Mouse (Mus musculus) midbrain, embryonic 16.5 days (tissue): Measurements from ENCODE around the gene Nrip1. TPM values are rescaled to one million over a fixed set of nuclear protein-coding genes. Genes with fewer than 3 reads are reported as not detected.

Source experiments
- ATAC-seq: fragments of 200-750 bp; cut with Nextera tagmentation; 2 replicates; pipeline ENCODE4 v1.8.0; 2017; ENCODE audit warnings: moderate TSS enrichment
- H3K27ac ChIP-seq: fragments of 300-500 bp; sonication (generic); 2 replicates; pipeline ENCODE4 v1.5.1; 2014; ENCODE audit warnings: mild to moderate bottlenecking, low read length, mixed read lengths
- H3K27me3 ChIP-seq: fragments of 300-500 bp; sonication (generic); 2 replicates; pipeline ENCODE4 v1.6.1; 2014; ENCODE audit warnings: low read depth, low read length, mixed read lengths; ENCODE audit not compliant: control insufficient read depth, insufficient read depth
- H3K36me3 ChIP-seq: fragments of 300-500 bp; sonication (generic); 2 replicates; pipeline ENCODE4 v1.6.1; 2014; ENCODE audit warnings: mild to moderate bottlenecking, low read length, moderate library complexity, mixed read lengths; ENCODE audit not compliant: control insufficient read depth, insufficient read depth
- H3K4me1 ChIP-seq: fragments of 300-500 bp; sonication (generic); 2 replicates; pipeline ENCODE4 v1.6.1; 2014; ENCODE audit warnings: mild to moderate bottlenecking, low read length, mixed read lengths; ENCODE audit not compliant: control insufficient read depth, insufficient read depth
- H3K4me2 ChIP-seq: fragments of 300-500 bp; sonication (generic); 2 replicates; pipeline ENCODE4 v1.6.1; 2014; ENCODE audit warnings: mild to moderate bottlenecking, low read length, mixed read lengths
- H3K4me3 ChIP-seq: fragments of 300-500 bp; sonication (generic); 2 replicates; pipeline ENCODE4 v1.5.1; 2014; ENCODE audit warnings: low read depth, mild to moderate bottlenecking, low read length, moderate library complexity, mixed read lengths
- H3K9ac ChIP-seq: fragments of 300-500 bp; sonication (generic); 2 replicates; pipeline ENCODE4 v1.6.1; 2014; ENCODE audit warnings: low read depth, low read length, mixed read lengths
- H3K9me3 ChIP-seq: fragments of 300-500 bp; sonication (generic); replicated peaks from 2 replicates; pipeline ENCODE4 v1.6.1; 2014; ENCODE audit warnings: mild to moderate bottlenecking, low read length, mixed read lengths; ENCODE audit not compliant: control insufficient read depth, poor library complexity, severe bottlenecking
- WGBS: fragments of 180-500 bp; shearing (Covaris S2); extraction: QIAGEN DNeasy Blood & Tissue Kit; methylation state at CpG from one replicate; pipeline ENCODE4 v1.1.7; 2014; 5-methylcytosine and 5-hydroxymethylcytosine counted together
- polyA plus RNA-seq: library from polyadenylated mRNA; unstranded; fragments of >200 nt; fragmentation: Nextera tagmentation; extraction: Ambion mirVana; gene quantifications from 2 replicates; pipeline ENCODE4 v1.2.1, GENCODE M21; 2015

The Nrip1 gene
- polyA plus RNA-seq, 1 experiment from 2014 or later: 31.4 TPM

DNA sequence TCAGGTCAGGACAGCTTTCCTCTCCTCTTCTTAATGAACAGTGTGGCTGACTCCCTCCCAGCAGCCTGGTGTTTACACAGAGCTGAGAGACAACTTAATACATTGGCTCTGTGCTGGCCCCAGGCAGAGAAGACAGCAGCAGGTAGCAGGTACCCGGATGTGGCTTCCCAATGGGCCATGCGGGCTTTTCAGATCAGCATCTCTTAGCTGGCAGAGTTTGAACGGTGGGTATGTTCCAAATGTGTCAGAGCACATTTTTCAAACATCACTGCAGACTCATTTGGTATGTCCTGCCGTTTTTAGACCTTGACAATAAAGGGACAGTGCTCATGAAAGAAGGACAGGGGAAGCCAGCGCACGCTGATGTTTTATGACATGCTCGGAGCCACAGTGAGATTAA, 98.5 kb downstream of the Nrip1 start:
- no peak overlapping the region for H3K27ac ChIP-seq
- no peak overlapping the region for H3K9ac ChIP-seq
- no peaks in the 10 kb centered on the region for H3K27me3 ChIP-seq
- H3K36me3 ChIP-seq: no peaks in the 10 kb centered on the region
- WGBS: 69% methylated on average over 7 of the region's 7 CpGs
- no peaks in the 10 kb centered on the region for H3K9me3 ChIP-seq
- no peaks in the 10 kb centered on the region for H3K4me1 ChIP-seq
- no peak overlapping the region for H3K4me3 ChIP-seq
- ATAC-seq: peak; percentile 48; the same call in 1 of the 2 replicates
- no peak overlapping the region for H3K4me2 ChIP-seq

DNA sequence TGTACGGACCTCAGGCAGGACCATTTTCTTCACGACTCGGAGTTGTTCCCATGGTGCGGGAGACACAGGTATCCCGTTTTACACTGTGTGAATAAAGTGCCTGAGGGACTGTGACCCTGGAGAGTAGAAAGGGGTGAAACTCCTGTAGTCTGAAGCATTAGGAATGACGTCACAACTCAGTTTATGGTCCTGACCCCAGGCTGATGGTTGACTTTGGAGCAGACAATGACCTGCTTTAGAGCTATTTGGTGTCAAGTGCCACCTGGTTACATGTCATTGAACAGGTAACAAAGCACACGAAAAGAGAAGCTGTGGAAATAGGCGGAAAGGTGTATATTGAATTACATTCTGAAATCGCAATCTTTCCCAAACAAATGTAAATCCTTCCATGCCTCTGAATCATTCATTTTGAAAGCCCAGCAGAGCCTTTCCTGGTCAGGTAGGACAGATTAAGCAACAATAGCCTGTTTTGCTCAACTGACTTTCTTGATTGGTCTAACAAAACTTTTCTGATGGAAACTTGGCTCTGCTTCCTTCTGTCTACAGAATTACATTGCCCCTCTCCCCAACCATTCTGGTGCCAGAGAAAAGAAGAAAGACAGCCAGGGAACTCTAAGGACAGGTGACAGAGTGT, 106.9 kb downstream of the Nrip1 start:
- no peak for ATAC-seq
- Histone ChIP-seq H3K9ac (no peak overlapping the region), H3K9me3 (no peaks in the 10 kb centered on the region), H3K27me3 (no peaks in the 10 kb centered on the region), H3K4me1 (no peaks in the 10 kb centered on the region), H3K36me3 (no peaks in the 10 kb centered on the region), H3K4me2 (no peak overlapping the region), H3K4me3 (no peak overlapping the region), H3K27ac (no peak overlapping the region)
- 87% methylated on average over 9 of the region's 9 CpGs for WGBS

DNA sequence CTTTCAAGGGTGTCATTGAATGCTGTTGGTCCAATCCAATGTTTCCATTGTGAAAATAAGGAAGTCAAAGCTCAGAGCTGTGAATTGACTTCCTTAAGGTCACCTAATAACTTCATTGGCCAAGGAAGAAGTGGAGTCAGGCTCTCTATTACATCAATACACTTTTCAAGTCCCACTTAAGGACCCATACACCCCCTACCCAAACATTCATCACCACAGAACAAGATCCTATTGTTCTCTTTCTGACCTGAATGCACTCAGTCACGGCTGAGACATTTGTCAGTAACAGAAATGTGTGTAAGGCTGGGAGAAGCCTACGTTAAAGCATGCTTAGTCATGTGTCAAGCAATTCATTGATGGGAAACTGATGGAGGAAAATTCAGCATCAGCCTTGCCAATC, 107.8 kb downstream of the Nrip1 start:
- 22% methylated on average over 2 of the region's 2 CpGs for WGBS
- Histone ChIP-seq H3K27ac (no peak overlapping the region), H3K4me3 (no peak overlapping the region), H3K36me3 (no peaks in the 10 kb centered on the region), H3K9ac (no peak overlapping the region), H3K9me3 (no peaks in the 10 kb centered on the region), H3K27me3 (no peaks in the 10 kb centered on the region), H3K4me1 (no peaks in the 10 kb centered on the region), H3K4me2 (no peak overlapping the region)
- no peak for ATAC-seq

- Histone ChIP-seq H3K4me2 (no peak overlapping the region), H3K36me3 (no peaks in the 10 kb centered on the region), H3K9me3 (no peaks in the 10 kb centered on the region), H3K9ac (no peak overlapping the region), H3K27ac (no peak overlapping the region), H3K4me1 (no peaks in the 10 kb centered on the region), H3K27me3 (no peaks in the 10 kb centered on the region), H3K4me3 (no peak overlapping the region)
- no peak for ATAC-seq
- 77% methylated on average over 6 of the region's 6 CpGs for WGBS
These were observed 108.3 kb downstream of the Nrip1 start for GRCm38 (mm10) chr16:76265301-76265700.

- Histone ChIP-seq H3K9ac (no peak overlapping the region), H3K4me1 (no peaks in the 10 kb centered on the region), H3K27ac (no peak overlapping the region), H3K4me3 (no peak overlapping the region), H3K9me3 (no peaks in the 10 kb centered on the region), H3K27me3 (no peaks in the 10 kb centered on the region), H3K4me2 (no peak overlapping the region), H3K36me3 (no peaks in the 10 kb centered on the region)
- ATAC-seq: no peak
- WGBS: 72% methylated on average over 3 of the region's 4 CpGs
These were observed 110.2 kb downstream of the Nrip1 start for GRCm38 (mm10) chr16:76263393-76263792.

DNA sequence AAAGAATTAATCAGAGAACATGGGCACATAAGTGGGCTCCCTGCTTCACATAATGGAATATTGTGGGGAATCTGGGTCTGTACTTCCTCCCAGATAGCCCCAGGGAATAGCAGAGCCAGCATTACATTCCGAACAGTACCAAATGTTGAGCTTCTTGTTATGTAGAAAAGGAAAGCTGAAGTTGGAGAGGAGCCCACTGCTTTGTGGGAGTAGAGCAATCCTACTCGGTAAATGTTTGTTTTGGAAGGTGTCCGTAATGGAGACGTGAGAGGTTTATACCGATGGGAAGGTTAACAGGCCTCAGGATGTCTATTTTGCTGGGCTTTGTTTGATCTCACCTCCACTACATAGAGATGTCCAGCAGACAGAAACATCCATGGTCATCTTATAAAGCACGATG, 113.3 kb downstream of the Nrip1 start:
- Histone ChIP-seq H3K4me2 (no peak overlapping the region), H3K27me3 (no peaks in the 10 kb centered on the region), H3K27ac (no peak overlapping the region), H3K9ac (no peak overlapping the region), H3K4me1 (no peaks in the 10 kb centered on the region), H3K9me3 (no peaks in the 10 kb centered on the region), H3K36me3 (no peaks in the 10 kb centered on the region), H3K4me3 (no peak overlapping the region)
- 69% methylated on average over 6 of the region's 6 CpGs for WGBS
- ATAC-seq: no peak

GRCm38 (mm10) chr16:76251826-76252225, 121.8 kb downstream of the Nrip1 start:
- ATAC-seq: no peak
- H3K27ac ChIP-seq: no peak overlapping the region
- no peak overlapping the region for H3K9ac ChIP-seq
- H3K4me3 ChIP-seq: no peak overlapping the region
- H3K4me2 ChIP-seq: no peak overlapping the region
- whole genome bisulfite sequencing: 91% methylated on average over 10 of the region's 10 CpGs
- no peaks in the 10 kb centered on the region for H3K9me3 ChIP-seq
- H3K36me3 ChIP-seq: no peaks in the 10 kb centered on the region
- H3K27me3 ChIP-seq: no peaks in the 10 kb centered on the region
- H3K4me1 ChIP-seq: no peaks in the 10 kb centered on the region

DNA sequence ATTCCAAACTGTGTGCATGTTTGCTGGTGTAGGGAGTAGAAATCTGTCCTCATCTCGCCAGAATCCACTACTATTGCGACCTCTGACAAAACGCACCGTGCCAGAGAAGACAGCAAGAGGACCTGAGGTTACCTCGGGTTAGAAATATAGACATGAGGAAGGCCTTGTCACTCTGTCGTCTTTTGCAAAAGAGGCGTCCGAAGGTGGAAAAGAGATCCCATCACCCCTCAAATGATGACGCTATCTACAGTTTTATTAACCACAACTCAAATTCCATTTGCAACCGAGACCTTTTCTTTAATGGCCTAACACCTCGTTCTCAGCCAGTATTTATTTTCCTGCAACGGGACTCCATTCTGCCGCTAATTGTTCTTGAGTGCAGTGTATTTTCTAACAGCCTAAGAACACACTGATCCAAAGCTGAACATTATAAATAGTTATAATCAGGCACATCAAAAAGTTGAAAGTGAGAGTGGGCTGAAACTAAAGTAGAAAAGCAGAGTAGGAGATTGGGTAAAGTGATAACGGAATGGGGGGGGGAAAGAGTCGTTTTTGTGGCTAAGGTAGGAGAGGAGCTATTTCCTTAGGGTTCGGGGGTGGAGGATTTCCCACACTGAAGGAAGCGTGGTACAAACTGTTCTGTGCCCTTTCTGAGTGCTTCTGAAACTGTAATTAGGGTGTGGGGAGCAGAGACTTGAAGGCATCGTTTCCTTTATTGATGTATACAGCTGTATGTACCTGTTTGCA, 124.1 kb downstream of the Nrip1 start:
- Histone ChIP-seq H3K36me3 (no peaks in the 10 kb centered on the region), H3K4me1 (no peaks in the 10 kb centered on the region), H3K27ac (no peak overlapping the region), H3K9me3 (no peaks in the 10 kb centered on the region), H3K27me3 (no peaks in the 10 kb centered on the region), H3K4me3 (no peak overlapping the region), H3K4me2 (no peak overlapping the region), H3K9ac (no peak overlapping the region)
- no peak for ATAC-seq
- WGBS: 91% methylated on average over 18 of the region's 18 CpGs

DNA sequence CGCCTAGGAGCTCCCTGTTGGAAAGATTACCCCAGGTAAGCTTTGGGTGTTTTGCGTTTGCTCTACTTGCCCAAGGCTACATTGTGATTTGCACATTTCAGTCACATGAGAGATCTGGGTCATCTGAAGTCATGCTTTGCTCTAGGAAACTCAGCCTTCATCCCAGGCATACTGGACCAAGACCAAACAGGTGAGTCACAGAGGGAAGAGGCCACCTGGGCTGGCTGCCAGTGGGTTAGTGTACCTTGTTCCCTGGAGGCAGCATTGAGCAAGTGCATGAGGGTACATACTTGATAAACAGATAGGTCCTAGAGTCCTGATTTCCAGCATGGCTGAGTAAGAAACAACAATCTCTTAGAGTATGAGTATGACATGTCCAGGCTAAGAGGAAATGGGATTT, 130.8 kb downstream of the Nrip1 start:
- H3K4me3 ChIP-seq: no peak overlapping the region
- H3K27me3 ChIP-seq: no peaks in the 10 kb centered on the region
- no peaks in the 10 kb centered on the region for H3K9me3 ChIP-seq
- 92% methylated on average over 2 of the region's 2 CpGs for WGBS
- no peaks in the 10 kb centered on the region for H3K4me1 ChIP-seq
- ATAC-seq: no peak
- H3K27ac ChIP-seq: no peak overlapping the region
- no peak overlapping the region for H3K9ac ChIP-seq
- no peak overlapping the region for H3K4me2 ChIP-seq
- H3K36me3 ChIP-seq: no peaks in the 10 kb centered on the region
